29 mouse cellular contexts compared by ENCODE assay signal in the genomic region with DNA sequence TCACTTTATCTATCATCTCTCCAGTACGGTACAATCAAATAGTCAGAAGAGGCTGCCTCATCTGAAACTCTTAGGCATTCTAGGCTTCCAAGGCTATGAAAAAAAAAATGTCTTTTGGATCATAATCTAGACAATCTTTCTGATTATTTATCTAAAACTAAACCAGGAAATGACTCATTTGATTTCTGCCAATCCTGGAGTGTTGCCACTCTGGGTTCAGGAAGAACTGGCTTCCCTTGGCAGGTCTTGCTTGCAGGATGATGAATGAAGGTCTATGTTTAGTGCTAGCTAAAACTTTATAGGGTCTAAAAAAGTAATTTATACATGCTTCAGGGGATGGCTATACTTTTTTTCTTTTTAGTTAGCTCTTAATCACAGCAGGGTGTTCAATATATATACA.
DNase-seq lines count a peak whose midpoint lies in the region; ATAC-seq and TF ChIP-seq lines count a peak whose summit lies in the region.
"Had no signal": no experiment of that assay in that cellular context is flagged by ENCODE, and none has a peak within 500 bp of the region (broad histone marks: within the 10 kb centered on the region; RNA-seq: fewer than 3 reads in every experiment).

No protein-coding gene starts in this region.

- DNase-seq in lung, embryonic 14.5 days, result peak; percentile 17
- no peak for DNase-seq in lung, postnatal 4 days
- peak; percentile 94 for DNase-seq in 3T3-L1 (ENCODE audit: low read depth, low spot score)
- peak; percentile 27 for DNase-seq in fibroblast of lung, adult 2 months (ENCODE audit: low read depth)
- no peak for DNase-seq in thymus, postnatal 0 days (ENCODE audit: low spot score)
- DNase-seq in layer of hippocampus, postnatal 36 days, result no peak
- DNase-seq: adrenal gland, adult 2 months; adrenal gland, postnatal 14 days; B cell, adult 2 months; cerebellum, adult 11-12 months; cerebellum, adult 8-10 months; cerebellum, postnatal 10 days; cerebellum, postnatal 36 days; embryo, embryonic 11 days; gastrocnemius, postnatal 14 days; heart, adult 11 months had no signal

- no peak overlapping the region for H3K4me3 ChIP-seq in lung, embryonic 14.5 days (ENCODE audit: low read depth, low read length)
- H3K4me3 ChIP-seq: embryonic facial prominence, embryonic 10.5 days; embryonic facial prominence, embryonic 13.5 days; erythroblast, embryonic 14.5 days; forebrain, embryonic 10.5 days; forebrain, embryonic 13.5 days; hindbrain, embryonic 10.5 days; hindbrain, embryonic 13.5 days had no signal

- no peaks in the 10 kb centered on the region for H3K4me1 ChIP-seq in lung, embryonic 14.5 days (ENCODE audit: insufficient read depth)
- H3K4me1 ChIP-seq: embryonic facial prominence, embryonic 10.5 days; embryonic facial prominence, embryonic 13.5 days; forebrain, embryonic 10.5 days; forebrain, embryonic 13.5 days; hindbrain, embryonic 10.5 days; hindbrain, embryonic 13.5 days had no signal

- H3K27ac ChIP-seq in lung, embryonic 14.5 days (ENCODE audit: low read depth), result no peak overlapping the region
- H3K27ac ChIP-seq: embryonic facial prominence, embryonic 10.5 days; embryonic facial prominence, embryonic 13.5 days; forebrain, embryonic 10.5 days; forebrain, embryonic 13.5 days; hindbrain, embryonic 10.5 days; hindbrain, embryonic 13.5 days had no signal

- H3K36me3 ChIP-seq in lung, embryonic 14.5 days (ENCODE audit: insufficient read depth), result no peaks in the 10 kb centered on the region
- H3K36me3 ChIP-seq: embryonic facial prominence, embryonic 10.5 days; embryonic facial prominence, embryonic 13.5 days; forebrain, embryonic 10.5 days; G1E; hindbrain, embryonic 10.5 days; hindbrain, embryonic 13.5 days had no signal

- H3K27me3 ChIP-seq in lung, embryonic 14.5 days (ENCODE audit: insufficient read depth, low read length), result no peaks in the 10 kb centered on the region
- H3K27me3 ChIP-seq: CH12.LX; embryonic facial prominence, embryonic 13.5 days; forebrain, embryonic 13.5 days; hindbrain, embryonic 13.5 days had no signal

- no peak overlapping the region for H3K9ac ChIP-seq in lung, embryonic 14.5 days
- H3K9ac ChIP-seq: embryonic facial prominence, embryonic 13.5 days; forebrain, embryonic 13.5 days; hindbrain, embryonic 13.5 days had no signal

- ATAC-seq in lung, embryonic 14.5 days (ENCODE audit: insufficient read depth), result no peak
- ATAC-seq: forebrain, embryonic 13.5 days; forebrain, embryonic 16.5 days; hindbrain, embryonic 16.5 days; Patski had no signal

- 49% methylated on average over 1 of the region's 1 CpGs for WGBS in lung, embryonic 14.5 days

- H3K4me2 ChIP-seq in lung, embryonic 14.5 days, result no peak overlapping the region
- H3K4me2 ChIP-seq: embryonic facial prominence, embryonic 13.5 days; forebrain, embryonic 13.5 days; heart, embryonic 11.5 days; hindbrain, embryonic 13.5 days had no signal

- TF ChIP-seq CTCF in lung, embryonic 14.5 days (IDR thresholded peaks at IDR 0.05; ENCODE audit: low read depth), result no peak

- H3K9me3 ChIP-seq in lung, embryonic 14.5 days (ENCODE audit: low read depth, low read length), result no peaks in the 10 kb centered on the region
- H3K9me3 ChIP-seq: embryonic facial prominence, embryonic 10.5 days; embryonic facial prominence, embryonic 13.5 days; forebrain, embryonic 10.5 days; forebrain, embryonic 13.5 days; G1E; hindbrain, embryonic 10.5 days; hindbrain, embryonic 13.5 days had no signal

Comparison
In these comparisons a context has a peak if more than half of its experiments do, and no peak if none do; other contexts are left out.
1. DNase-seq: peak in lung, embryonic 14.5 days (single experiment), 3T3-L1 (single experiment) and fibroblast of lung, adult 2 months (single experiment); none in lung, postnatal 4 days (0 of 2), thymus, postnatal 0 days (single experiment) and layer of hippocampus, postnatal 36 days (0 of 2).